Mouse (Mus musculus) small intestine, adult 2 months (tissue): Measurements from ENCODE around the gene Cemip. TPM values are rescaled to one million over a fixed set of nuclear protein-coding genes. Genes with fewer than 3 reads are reported as not detected.
A peak's percentile ranks its signal among the peaks of the same experiment; 100 is the strongest.

Experiments
- H3K27ac ChIP-seq: fragments of 200-500 bp; 2 replicates; pipeline ENCODE4 v1.5.1; 2012; ENCODE audit warnings: low read depth, low read length, control low read depth, inconsistent platforms; ENCODE audit not compliant: insufficient read depth
- H3K27me3 ChIP-seq: fragments of 200-500 bp; 2 replicates; pipeline ENCODE4 v1.6.1; 2012; ENCODE audit warnings: mild to moderate bottlenecking, moderate library complexity, low read length, inconsistent platforms; ENCODE audit not compliant: control insufficient read depth, insufficient read depth
- H3K36me3 ChIP-seq: fragments of 200-500 bp; 2 replicates; pipeline ENCODE4 v1.6.1; 2012; ENCODE audit warnings: mild to moderate bottlenecking, low read length, control low read depth, inconsistent platforms; ENCODE audit not compliant: control insufficient read depth, insufficient read depth
- H3K4me1 ChIP-seq: fragments of 200-500 bp; 2 replicates; pipeline ENCODE4 v1.6.1; 2012; ENCODE audit warnings: low read length, inconsistent platforms, mixed read lengths; ENCODE audit not compliant: control insufficient read depth, insufficient read depth, insufficient read length
- H3K4me3 ChIP-seq: fragments of 200-500 bp; 2 replicates; pipeline ENCODE4 v1.5.1; 2012; ENCODE audit warnings: low read depth, mild to moderate bottlenecking, control low read depth, inconsistent platforms, low read length, moderate library complexity
- CTCF ChIP-seq: fragments of 200-500 bp; IDR thresholded peaks from 2 replicates; pipeline ENCODE4 v1.5.1; 2012; ENCODE audit warnings: low read depth, mild to moderate bottlenecking, control low read depth, inconsistent platforms, low read length, moderate library complexity, mixed read lengths; ENCODE audit not compliant: insufficient replicate concordance, insufficient read length; ENCODE audit errors: extremely low read depth
- POLR2A ChIP-seq: fragments of 200-500 bp; IDR thresholded peaks from 2 replicates; pipeline ENCODE4 v1.6.1; 2012; ENCODE audit warnings: low read depth, mild to moderate bottlenecking, control low read depth, inconsistent platforms, low read length, moderate library complexity
- WGBS: fragments of 180-500 bp; shearing (Covaris S2); methylation state at CpG from one replicate; pipeline ENCODE4 v1.1.7; 2018; 5-methylcytosine and 5-hydroxymethylcytosine counted together
- polyA plus RNA-seq: library from polyadenylated mRNA; depleted of rRNA; stranded (reverse); fragments of >200 nt; gene quantifications from 2 replicates; pipeline ENCODE4 v1.2.3, GENCODE M21; 2012

Gene Cemip
- polyA plus RNA-seq, 1 experiment: 0.27 TPM

GRCm38 (mm10) chr7:83978945-83979536 is 107.3 kb downstream of the Cemip start:
- H3K4me1 ChIP-seq: peaks cover 11% of the 10 kb centered on the region; the same call in 1 of the 2 replicates
- WGBS: 6% methylated on average over 1 of the region's 1 CpGs
- no peaks in the 10 kb centered on the region for H3K36me3 ChIP-seq
- no peaks in the 10 kb centered on the region for H3K27me3 ChIP-seq
- TF ChIP-seq CTCF: no peak
- H3K4me3 ChIP-seq: no peak overlapping the region
- no peak overlapping the region for H3K27ac ChIP-seq

GRCm38 (mm10) chr7:83978410-83978809 is 107.9 kb downstream of the Cemip start:
- TF ChIP-seq CTCF: no peak
- no peak for TF ChIP-seq POLR2A
- 100% methylated on average over 1 of the region's 1 CpGs for WGBS
- H3K27ac ChIP-seq: no peak overlapping the region
- H3K36me3 ChIP-seq: no peaks in the 10 kb centered on the region
- H3K27me3 ChIP-seq: no peaks in the 10 kb centered on the region
- H3K4me3 ChIP-seq: no peak overlapping the region
- H3K4me1 ChIP-seq: peaks cover 11% of the 10 kb centered on the region; the same call in 1 of the 2 replicates

DNA sequence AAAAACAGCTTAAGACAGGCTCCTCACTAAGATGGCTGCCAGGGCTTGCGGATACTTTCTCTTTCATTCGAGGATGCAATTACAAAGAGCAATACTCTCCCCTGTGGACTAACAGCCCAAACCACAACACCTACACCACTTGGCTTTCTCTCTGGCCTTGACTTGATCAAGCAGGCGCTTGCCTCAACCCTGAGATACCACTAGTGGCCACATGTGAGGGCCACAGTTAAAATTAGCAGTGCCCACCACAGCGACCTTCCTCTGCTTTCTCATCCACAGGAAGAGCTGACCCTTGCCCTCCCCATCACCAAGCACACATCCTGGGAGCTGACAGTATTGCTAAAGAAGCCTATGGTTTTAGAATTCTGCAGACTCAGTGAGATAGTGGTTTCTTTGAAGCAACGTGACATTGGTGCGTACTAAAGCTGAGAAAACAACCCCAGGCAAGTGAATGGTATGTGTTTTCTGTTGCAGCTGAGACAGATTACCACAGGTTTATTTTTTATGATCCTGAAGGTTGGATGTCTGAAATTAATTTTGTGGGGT is 109.8 kb downstream of the Cemip start:
- no peak overlapping the region for H3K4me3 ChIP-seq
- 81% methylated on average over 6 of the region's 6 CpGs for WGBS
- H3K27me3 ChIP-seq: no peaks in the 10 kb centered on the region
- peaks cover 7% of the 10 kb centered on the region; the same call in 1 of the 2 replicates for H3K4me1 ChIP-seq
- no peak overlapping the region for H3K27ac ChIP-seq
- no peak for TF ChIP-seq CTCF
- TF ChIP-seq POLR2A: no peak
- no peaks in the 10 kb centered on the region for H3K36me3 ChIP-seq

DNA sequence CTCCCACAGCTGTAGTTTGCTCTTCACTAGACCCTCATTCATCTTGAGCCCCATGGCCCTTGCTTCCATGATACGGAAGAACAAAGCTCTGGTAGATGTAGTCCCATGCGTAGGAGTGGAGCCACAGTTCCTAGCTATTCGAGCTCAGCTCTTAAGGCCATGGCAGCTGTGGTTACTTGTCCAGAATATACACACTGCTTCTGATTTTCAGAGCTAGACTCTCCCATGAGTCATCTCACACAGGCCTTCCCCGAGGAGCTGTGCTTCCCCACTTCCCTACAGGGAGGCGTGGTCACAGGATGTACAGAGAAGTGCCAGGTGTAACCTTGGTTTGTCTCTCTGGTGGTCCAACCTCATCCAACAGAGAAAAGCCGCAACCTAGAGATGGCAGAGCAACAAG is 111.0 kb downstream of the Cemip start:
- H3K4me3 ChIP-seq: no peak overlapping the region
- TF ChIP-seq POLR2A: no peak
- no peak for TF ChIP-seq CTCF
- H3K4me1 ChIP-seq: peaks cover 7% of the 10 kb centered on the region; the same call in 1 of the 2 replicates
- no peaks in the 10 kb centered on the region for H3K27me3 ChIP-seq
- 72% methylated on average over 6 of the region's 6 CpGs for WGBS
- H3K27ac ChIP-seq: no peak overlapping the region
- H3K36me3 ChIP-seq: no peaks in the 10 kb centered on the region

- TF ChIP-seq POLR2A: no peak
- no peak for TF ChIP-seq CTCF
- WGBS: 78% methylated on average over 7 of the region's 7 CpGs
- Histone ChIP-seq H3K36me3 (no peaks in the 10 kb centered on the region), H3K4me3 (no peak overlapping the region), H3K4me1 (no peaks in the 10 kb centered on the region), H3K27ac (no peak overlapping the region), H3K27me3 (no peaks in the 10 kb centered on the region)
These were observed 113.8 kb downstream of the Cemip start for GRCm38 (mm10) chr7:83972485-83972884.

DNA sequence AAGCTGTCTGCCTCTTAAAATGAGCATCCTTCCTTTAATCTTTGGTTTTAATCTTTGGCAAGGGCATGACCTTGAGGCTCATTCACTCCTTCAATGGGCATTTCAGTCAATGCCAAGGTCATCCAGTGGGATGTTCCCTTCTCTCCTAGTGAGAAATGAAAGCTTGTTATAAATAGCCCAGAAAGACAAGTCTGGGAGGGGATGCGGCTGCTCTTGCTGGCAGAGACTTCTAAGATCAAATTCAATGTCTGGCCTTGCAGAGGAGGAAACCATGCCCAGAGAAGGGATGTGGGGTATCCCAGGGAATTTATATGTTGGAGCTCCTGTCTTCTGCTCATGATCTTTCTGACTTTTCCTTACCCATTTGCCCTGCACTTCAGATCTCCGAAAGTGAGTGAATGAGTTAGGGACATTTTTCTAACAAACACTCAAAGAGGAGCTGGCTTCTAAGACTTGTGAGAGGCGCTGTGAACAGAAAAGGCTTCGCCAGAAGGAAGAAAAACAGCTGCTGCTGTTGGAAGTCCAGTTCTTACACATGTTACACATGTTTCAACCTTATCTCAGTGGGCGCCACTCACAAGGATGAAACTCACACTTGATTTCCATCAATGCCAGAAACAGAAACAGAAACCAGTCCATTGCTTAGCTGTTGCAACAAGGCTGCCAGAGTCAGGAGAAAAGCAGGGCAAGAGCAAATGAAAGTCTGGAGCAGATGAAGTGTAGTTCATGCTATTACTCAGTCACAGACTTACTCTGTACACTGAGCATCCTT is 120.1 kb downstream of the Cemip start:
- Histone ChIP-seq H3K27ac (0 out of 2 replicates have a peak overlapping the region, but pooled peaks have one; percentile 7), H3K27me3 (no peaks in the 10 kb centered on the region), H3K4me3 (no peak overlapping the region), H3K4me1 (no peaks in the 10 kb centered on the region), H3K36me3 (no peaks in the 10 kb centered on the region)
- 61% methylated on average over 5 of the region's 5 CpGs for WGBS
- no peak for TF ChIP-seq POLR2A
- no peak for TF ChIP-seq CTCF

- no peaks in the 10 kb centered on the region for H3K27me3 ChIP-seq
- H3K36me3 ChIP-seq: no peaks in the 10 kb centered on the region
- TF ChIP-seq POLR2A (no peak), CTCF (no peak)
- H3K27ac ChIP-seq: no peak overlapping the region
- H3K4me3 ChIP-seq: no peak overlapping the region
- H3K4me1 ChIP-seq: no peaks in the 10 kb centered on the region
These were observed 121.1 kb downstream of the Cemip start for GRCm38 (mm10) chr7:83965181-83965580.
